Mouse (Mus musculus): ENCODE data around the gene Utf1.
A peak's percentile ranks its signal among the peaks of the same experiment; 100 is the strongest.

Gene Utf1

GRCm38 (mm10) chr7:139974307-139974706 lies 30.7 kb downstream of the Utf1 start:
- peak in 1 of 2 experiments; percentile 37 for DNase-seq

- DNase-seq = no peak
Measured at GRCm38 (mm10) chr7:139975471-139975870, 31.9 kb downstream of the Utf1 start.

- DNase-seq = peak; percentile 82 to 83
Measured at GRCm38 (mm10) chr7:139978278-139978892, 34.8 kb downstream of the Utf1 start, which contains the start of gene 6430531B16Rik. 6430531B16Rik (minus strand) TSS chr7:139978755.

GRCm38 (mm10) chr7:139979011-139979719 lies 35.6 kb downstream of the Utf1 start:
- no peak for DNase-seq

GRCm38 (mm10) chr7:139980778-139981177 lies 37.2 kb downstream of the Utf1 start:
- DNase-seq = no peak

- no peak for DNase-seq
Measured at GRCm38 (mm10) chr7:139982058-139982457, 38.5 kb downstream of the Utf1 start.

GRCm38 (mm10) chr7:139984505-139984904 lies 40.9 kb downstream of the Utf1 start:
- peak in 1 of 2 experiments; percentile 32 for DNase-seq

GRCm38 (mm10) chr7:139988272-139988671 lies 44.7 kb downstream of the Utf1 start:
- no peak for DNase-seq

- DNase-seq = no peak
Measured at GRCm38 (mm10) chr7:139990864-139991394, 47.3 kb downstream of the Utf1 start.

GRCm38 (mm10) chr7:139992406-139992805 lies 48.8 kb downstream of the Utf1 start, which contains the start of gene Adam8:
Adam8 (minus strand) TSS chr7:139992562.
- DNase-seq = peak; percentile 63 to 66

- DNase-seq = peak in 1 of 2 experiments; percentile 6
Measured at GRCm38 (mm10) chr7:139993532-139993931, 49.9 kb downstream of the Utf1 start.

GRCm38 (mm10) chr7:139994202-139994601 lies 50.6 kb downstream of the Utf1 start:
- DNase-seq = peak in 1 of 2 experiments; percentile 7

- peak; percentile 17 to 68 for DNase-seq
Measured at GRCm38 (mm10) chr7:139994676-139995075, 51.1 kb downstream of the Utf1 start.

All from lung, postnatal 4 days (tissue).